Mouse (Mus musculus): Measurements from ENCODE around the gene Psmb11.

Gene Psmb11

GRCm38 (mm10) chr14:54621133-54621532 lies at the start of gene Psmb11:
TSS of gene Psmb11 (plus strand) at chr14:54621433.
- DNase-seq (ENCODE audit: low spot score) = no peak

GRCm38 (mm10) chr14:54572122-54572521 lies 49.1 kb upstream of the Psmb11 start:
- no peak for DNase-seq (ENCODE audit: low spot score)

DNA sequence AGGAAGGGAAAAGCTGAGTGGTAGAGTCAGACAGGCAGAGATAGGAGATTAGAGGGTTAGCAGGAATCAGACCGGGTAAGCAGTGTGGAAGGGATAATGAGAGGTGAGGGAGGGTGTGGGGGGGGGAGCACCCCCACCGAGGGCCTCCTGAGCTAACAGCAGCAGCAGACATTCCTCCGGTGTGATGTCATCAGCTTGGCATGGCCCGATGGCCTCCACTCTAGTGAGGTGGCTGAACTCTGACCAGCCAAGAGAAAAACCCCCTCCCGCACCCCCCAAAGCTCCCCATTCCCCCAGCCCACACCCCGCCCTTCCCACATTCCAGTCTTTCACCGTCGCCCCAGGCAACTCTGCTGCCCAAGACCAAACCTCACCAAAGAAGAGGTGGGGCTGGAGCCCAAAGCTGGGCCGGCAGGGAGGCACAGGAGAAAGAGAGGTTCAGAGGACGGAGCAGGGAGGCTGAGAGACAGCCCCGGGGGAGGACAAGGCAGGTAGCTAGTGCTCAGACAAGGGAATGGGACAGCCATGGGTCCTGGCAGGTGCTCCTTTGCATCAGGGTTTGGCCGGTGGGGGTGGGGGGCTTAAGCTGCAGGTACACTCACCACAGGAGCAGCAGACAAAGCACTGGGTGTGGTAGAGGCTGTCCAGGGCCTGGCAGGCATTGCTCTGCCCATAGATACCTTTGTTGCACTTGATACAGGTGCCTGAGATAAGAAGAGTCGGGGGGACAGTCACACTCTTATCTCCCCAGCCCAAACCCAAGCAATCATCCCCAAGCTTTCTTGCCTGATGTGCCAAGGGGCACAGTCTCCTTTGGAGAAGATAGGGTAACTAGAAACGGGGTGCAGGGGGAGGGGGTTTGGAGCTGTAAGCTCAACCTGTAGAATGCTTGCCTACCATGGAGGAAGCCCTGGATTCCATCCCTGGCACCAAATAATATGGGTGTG lies 48.2 kb upstream of the Psmb11 start:
- DNase-seq (ENCODE audit: low spot score) = no peak

DNA sequence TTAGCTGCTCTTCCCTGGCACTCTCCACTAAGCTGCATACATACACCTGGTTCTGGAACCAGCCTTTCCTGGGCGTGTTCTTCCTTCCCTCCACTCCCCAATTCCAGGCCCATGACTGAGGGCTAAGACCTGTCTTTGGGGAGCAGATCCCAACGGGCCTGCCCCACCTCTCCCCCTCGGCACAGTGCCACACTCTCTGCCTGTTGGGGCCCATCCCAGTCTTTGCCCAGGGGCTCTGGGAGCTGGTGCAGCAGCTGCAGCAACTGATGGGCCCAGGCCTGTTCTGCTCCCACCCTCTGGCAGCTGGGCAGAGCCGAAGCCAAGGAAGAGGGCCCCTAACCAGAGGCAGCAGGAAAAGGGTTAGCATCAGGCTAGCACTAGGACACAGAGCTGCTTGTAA lies 47.0 kb upstream of the Psmb11 start:
- no peak for DNase-seq (ENCODE audit: low spot score)

DNA sequence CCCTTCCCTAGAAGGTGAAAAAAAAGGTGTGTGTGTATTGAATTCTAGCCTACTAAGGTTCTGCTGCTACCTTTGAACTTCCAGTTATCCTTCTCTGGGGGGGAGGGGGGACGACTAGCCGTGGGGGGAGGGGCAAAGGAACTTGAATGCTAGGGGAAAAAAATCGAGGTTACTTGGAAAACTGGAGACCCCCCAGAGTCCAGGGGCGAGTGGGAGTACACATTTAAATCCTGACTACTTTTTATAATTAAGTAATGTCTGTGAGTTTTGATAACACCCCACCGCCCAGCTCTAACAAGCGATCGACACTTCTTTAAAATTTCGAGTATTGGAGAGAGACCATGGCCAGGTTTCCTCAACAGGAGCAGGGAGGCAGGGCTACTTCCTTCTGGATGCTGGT lies 46.2 kb upstream of the Psmb11 start:
- no peak for DNase-seq (ENCODE audit: low spot score)

DNA sequence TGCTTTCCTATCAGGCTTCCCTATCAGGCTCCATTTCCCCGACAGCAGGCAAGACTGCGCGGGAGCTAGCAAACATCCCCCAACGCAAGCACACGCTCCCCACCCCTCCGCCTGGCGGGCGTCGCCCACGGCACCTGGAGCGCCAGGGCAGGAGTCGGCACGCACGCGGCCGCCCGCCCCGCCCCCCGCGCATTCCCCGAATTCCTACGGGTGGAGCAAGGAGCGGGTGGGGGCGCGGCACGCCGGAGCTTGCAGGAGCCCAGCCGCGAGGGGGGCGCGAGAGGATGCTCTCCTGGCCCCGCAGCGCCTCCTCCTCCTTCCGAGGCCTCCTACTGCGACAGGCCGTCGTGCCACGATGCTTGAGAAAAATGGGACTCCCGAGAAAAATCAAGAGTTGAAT lies 45.6 kb upstream of the Psmb11 start:
- peak; percentile 87 for DNase-seq (ENCODE audit: low spot score)

- no peak for DNase-seq (ENCODE audit: low spot score)
Observed at GRCm38 (mm10) chr14:54576241-54577088, 44.8 kb upstream of the Psmb11 start.

DNA sequence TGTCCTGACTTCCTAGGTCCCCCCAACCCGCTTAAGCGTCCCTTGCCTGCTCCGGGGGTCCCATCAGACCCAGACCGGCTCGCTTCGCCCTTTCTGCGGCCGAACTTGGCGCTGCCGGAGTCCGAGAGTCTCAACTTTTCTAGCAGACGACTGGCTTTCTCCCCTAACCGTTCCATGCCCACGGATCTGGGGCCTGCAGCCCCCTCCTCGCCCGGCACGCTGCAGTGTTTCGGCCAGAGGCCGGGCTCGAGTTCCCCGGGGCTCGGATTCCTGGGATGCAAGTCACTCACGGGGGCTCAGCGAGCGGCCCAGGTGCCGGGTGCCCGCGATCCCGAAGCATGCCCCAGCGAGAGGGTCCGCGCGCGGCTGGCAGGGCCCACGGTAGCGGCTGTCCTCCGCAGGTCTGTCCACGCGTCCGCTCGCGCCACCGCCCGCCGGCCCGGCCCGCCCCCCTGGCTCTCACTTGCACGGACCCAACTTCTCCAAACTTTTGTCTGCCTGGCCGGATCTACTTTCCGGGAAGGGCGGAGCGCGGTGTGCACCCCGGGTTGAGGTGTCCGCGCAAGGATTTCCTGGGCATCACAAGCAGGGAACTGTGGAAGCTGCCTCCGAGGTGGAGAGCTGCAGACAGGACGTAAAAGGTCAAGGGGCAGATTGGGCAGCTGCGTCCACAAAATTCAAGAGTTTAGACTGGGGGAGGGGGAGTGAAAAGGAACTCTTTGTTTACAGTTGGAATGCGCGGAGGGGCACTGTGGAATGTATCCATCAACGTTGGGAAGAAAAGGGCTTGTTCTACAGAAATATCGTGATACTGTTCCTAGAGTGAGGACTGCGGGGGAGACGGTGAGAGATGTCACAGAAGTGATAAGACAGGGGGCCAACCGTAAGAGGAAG lies 43.9 kb upstream of the Psmb11 start, which contains the start of gene Ajuba:
Gene Ajuba (minus strand): TSS at position 470 of the 894 bp plus-strand sequence.
- peak; percentile 93 for DNase-seq (ENCODE audit: low spot score)

DNA sequence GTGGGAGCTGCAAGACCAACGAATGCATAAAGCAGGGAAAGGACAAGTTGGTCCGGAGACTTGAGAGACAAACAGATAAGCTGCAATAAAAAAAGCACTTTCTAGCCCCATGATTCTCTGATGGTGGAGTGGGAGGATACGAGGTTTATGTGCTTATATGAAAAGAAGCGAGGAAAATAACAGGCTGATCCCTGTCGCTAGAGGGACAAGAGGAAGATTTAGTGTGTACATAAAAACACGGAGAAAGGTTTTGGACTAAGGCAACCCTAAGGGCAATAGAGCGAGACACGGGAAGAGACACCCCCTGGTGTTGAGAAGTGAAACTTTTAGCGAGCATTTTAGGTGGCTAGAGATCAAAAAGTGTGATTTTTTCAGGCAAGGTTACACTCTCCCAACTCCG lies 43.2 kb upstream of the Psmb11 start:
- no peak for DNase-seq (ENCODE audit: low spot score)

DNA sequence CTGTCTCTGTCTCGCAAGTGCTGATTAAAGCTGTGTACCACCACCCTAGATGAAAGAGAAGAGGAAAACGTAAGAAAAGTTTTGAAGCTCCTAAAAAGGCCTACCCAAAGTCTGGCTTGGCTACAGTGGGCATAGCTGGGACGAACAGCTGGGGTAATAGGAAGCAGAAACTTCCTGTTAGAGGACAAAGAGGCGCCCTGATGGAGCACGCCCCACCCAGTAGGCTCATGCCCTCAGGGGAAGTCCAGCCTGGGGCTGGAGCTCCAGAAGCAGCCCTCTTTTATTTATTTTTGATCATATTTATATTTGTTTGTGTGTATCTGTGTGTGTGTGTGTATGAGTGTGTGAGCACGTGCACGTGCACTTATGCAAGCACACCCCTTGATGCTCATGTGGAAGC lies 41.6 kb upstream of the Psmb11 start:
- no peak for DNase-seq (ENCODE audit: low spot score)

GRCm38 (mm10) chr14:54582536-54582935 lies 38.7 kb upstream of the Psmb11 start:
- no peak for DNase-seq (ENCODE audit: low spot score)

DNA sequence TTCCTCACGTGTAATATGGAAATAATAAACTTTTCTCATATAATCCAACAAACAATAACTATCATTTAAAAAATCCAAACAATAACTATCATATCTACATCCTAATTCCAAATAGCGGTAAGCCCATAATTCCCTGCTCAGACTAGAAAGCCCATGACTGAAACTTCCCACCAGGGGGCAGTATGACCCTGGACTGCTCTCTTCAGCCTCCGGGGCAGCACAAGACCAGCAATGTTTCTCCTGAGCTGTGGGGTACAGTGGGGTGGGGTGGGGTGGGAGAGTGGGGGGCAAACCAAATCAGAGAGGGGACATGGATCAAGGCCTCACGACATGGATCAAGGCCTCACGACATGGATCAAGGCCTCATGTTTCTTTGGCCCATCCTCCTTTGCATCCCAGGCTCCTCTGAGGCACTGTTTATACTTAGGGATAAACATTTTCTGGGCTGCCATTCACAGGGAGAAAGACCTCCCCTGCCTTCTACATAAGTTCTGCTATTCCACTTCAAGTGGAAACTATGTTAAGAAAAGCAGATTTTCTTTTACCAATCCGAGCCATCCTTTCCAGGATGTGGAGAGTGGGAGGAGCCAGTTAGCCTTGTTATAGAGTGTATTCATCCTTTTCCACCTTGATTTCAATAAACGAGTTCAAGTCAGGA lies 37.4 kb upstream of the Psmb11 start:
- DNase-seq (ENCODE audit: low spot score) = no peak

- DNase-seq (ENCODE audit: low spot score) = no peak
Observed at GRCm38 (mm10) chr14:54591056-54591455, 30.2 kb upstream of the Psmb11 start.

DNA sequence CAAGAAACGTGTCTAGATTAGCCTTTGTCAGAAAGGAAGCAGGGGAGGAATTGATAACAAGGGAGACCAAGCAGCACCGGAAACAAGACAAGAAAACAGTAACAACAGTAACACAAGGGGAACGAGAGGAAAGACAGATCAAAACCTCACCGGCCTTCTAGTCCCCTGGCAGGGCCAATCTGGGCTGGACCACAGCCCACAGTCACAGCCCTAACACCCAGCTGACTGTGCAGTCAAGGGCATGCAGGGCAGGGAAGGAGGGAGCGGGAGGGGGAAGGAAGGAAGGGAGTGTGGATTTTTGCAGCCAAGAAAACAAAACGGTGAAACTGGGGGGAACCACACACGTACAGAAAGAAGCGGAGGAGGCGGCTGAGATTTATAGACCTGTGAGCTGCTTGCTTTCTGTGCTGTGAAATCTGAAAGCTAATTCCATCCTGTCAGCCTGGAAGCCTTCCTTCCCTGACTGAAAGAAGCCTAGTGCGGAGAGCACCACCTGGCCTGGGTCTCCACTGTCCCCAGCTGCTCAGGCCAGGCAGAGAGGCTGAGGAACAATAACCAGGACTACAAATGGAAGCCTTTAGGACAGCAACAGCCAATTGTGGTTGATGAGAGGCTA lies 28.8 kb upstream of the Psmb11 start:
- DNase-seq (ENCODE audit: low spot score) = peak; percentile 45

- no peak for DNase-seq (ENCODE audit: low spot score)
Observed at GRCm38 (mm10) chr14:54594055-54594454, 27.2 kb upstream of the Psmb11 start.

DNA sequence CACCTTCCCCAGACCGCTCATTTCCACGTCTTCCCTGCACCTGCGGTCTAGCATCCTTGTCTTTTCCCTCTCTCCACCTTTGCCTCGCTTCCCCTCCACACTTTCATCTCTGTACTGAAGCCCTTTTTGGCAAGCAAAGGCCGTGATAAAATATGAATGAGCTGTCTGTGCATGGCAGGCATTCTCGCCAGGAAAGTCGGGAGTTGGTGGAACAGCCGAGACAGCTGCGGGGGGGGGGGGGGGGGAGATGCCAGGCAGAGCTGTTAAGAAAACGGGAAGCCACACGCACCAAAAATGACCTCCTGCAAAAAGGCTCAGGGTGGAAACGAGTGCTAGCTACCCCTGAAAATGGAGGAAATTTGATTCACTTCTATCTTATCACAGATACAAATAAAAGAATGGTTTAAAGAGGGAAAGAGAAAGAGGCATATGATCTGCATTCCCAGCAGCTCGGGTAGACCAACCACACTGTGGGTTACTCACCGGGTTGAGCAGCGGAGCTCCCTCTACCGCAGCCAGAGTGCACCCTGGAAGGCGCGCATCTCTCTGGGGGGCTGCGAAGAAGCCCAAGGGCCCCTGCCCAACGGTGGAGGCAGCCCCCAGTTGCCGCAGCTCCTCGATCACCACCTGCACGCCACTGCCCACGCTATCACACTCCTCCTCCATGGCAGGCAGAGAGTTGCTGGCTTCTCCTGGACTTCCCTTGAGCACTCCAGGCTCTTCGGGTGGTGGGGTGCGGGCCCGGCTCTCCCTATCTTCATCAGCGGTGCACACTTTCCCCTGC lies 26.4 kb upstream of the Psmb11 start:
- DNase-seq (ENCODE audit: low spot score) = no peak

GRCm38 (mm10) chr14:54597084-54597483 lies 24.1 kb upstream of the Psmb11 start:
- DNase-seq (ENCODE audit: low spot score) = no peak

- DNase-seq (ENCODE audit: low spot score) = no peak
Observed at GRCm38 (mm10) chr14:54601601-54602000, 19.6 kb upstream of the Psmb11 start.

DNA sequence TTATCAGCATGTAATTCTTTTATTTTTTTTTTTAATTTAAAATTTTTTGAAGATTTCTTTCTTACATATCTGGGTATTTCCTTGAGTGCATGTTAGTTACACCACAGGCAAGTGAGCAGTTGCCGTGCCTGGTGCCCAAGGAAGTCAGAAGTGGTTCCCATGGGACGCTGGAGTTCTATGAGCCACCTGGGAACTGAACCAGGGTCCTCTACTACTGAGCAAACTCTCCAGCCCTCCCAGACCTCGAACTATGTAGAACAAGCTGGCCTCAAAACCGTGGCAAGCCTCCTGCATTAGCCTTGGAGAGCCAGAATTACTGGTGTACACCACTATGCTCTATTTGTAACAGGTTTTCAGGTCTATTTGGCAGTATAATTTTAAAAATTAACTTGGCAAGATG lies 18.6 kb upstream of the Psmb11 start:
- no peak for DNase-seq (ENCODE audit: low spot score)

DNA sequence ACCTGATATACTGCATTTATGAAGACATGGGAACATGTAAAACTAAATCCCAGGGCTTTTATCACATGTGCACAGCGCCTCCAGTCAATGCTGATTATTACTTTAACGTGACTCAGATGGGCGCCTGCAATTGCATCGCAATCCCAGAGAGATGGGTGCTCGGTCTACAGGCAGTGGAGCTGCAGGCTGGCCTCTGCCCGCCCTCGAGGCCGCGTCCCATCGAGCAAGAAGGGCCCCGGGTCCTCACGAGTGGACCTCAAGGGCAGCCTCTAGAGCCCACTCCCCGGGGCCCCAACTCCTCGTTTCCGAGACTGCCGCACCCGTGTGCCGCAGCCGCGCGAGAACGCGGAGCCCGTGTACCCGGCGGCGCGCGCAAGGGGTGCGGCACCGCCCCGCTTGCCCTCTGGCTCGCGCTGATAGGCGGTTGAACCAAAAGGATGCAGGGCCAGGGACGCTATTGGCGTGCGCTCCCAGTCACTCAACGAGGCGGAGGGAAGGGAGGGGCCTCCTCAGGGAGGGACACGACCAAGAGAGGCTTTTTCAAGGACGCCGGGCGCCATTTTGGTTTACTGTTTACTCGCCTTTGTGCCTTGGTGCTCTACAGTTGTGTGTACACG lies 18.1 kb upstream of the Psmb11 start:
- DNase-seq (ENCODE audit: low spot score) = peak; percentile 98
